Mouse (Mus musculus): ENCODE measurements around the gene Nr1i3. TPM values are rescaled to one million over a fixed set of nuclear protein-coding genes. Genes with fewer than 3 reads are reported as not detected.

The Nr1i3 gene
- total and polyA plus RNA-seq, 2 experiments from 2014 or later: 0.30 TPM; not detected in 1

- peaks cover 20% of the 10 kb centered on the region for H3K4me1 ChIP-seq (ENCODE audit: control insufficient read depth, insufficient read depth)
Measured at GRCm38 (mm10) chr1:171246709-171247452, 33.1 kb downstream of the Nr1i3 start.

GRCm38 (mm10) chr1:171247453-171247841 is 33.7 kb downstream of the Nr1i3 start:
- peaks cover 19% of the 10 kb centered on the region for H3K36me3 ChIP-seq (replicated peaks; ENCODE audit: control insufficient read depth, insufficient read depth, low read length)
- WGBS: 7% methylated on average over 13 of the region's 13 CpGs
- H3K27ac ChIP-seq (ENCODE audit: low read depth): peak overlapping the region; percentile 93
- H3K9me3 ChIP-seq (replicated peaks; ENCODE audit: control insufficient read depth, low read length): no peaks in the 10 kb centered on the region
- no peaks in the 10 kb centered on the region for H3K27me3 ChIP-seq (ENCODE audit: control insufficient read depth, insufficient read depth, low read length)
- DNase-seq (ENCODE audit: low spot score) (peak; percentile 32), ATAC-seq (ENCODE audit: insufficient read depth, low read depth) (no peak)
- peak overlapping the region; percentile 65 for H3K4me3 ChIP-seq (ENCODE audit: low read depth, low read length)
- peak overlapping the region; percentile 77 for H3K4me2 ChIP-seq (ENCODE audit: low read depth, low read length)
- H3K9ac ChIP-seq (replicated peaks; ENCODE audit: low read depth, low read length): peak overlapping the region; percentile 64
- TF ChIP-seq CTCF (IDR thresholded peaks at IDR 0.05; ENCODE audit: low read depth): no peak
- peaks cover 20% of the 10 kb centered on the region for H3K4me1 ChIP-seq (ENCODE audit: control insufficient read depth, insufficient read depth)

More at GRCm38 (mm10) chr1:171246709-171247452, 33.1 kb downstream of the Nr1i3 start:
- H3K4me3 ChIP-seq (ENCODE audit: low read depth, low read length): peak overlapping the region; percentile 65
- H3K36me3 ChIP-seq (replicated peaks; ENCODE audit: control insufficient read depth, insufficient read depth, low read length): peaks cover 25% of the 10 kb centered on the region
- H3K9me3 ChIP-seq (replicated peaks; ENCODE audit: control insufficient read depth, low read length): no peaks in the 10 kb centered on the region
- under 1% methylated on average over 40 of the region's 41 CpGs for WGBS
- DNase-seq (ENCODE audit: low spot score): peak; percentile 99
- peak overlapping the region; percentile 77 for H3K4me2 ChIP-seq (ENCODE audit: low read depth, low read length)
- H3K27me3 ChIP-seq (ENCODE audit: control insufficient read depth, insufficient read depth, low read length): no peaks in the 10 kb centered on the region
- peak overlapping the region; percentile 79 for H3K9ac ChIP-seq (replicated peaks; ENCODE audit: low read depth, low read length)
- peak; percentile 91 for ATAC-seq (ENCODE audit: insufficient read depth, low read depth)
- H3K27ac ChIP-seq (ENCODE audit: low read depth): peak overlapping the region; percentile 93
- TF ChIP-seq EP300 (IDR thresholded peaks at IDR 0.05; ENCODE audit: low read depth) (peak; percentile 84), CTCF (IDR thresholded peaks at IDR 0.05; ENCODE audit: low read depth) (peak; percentile 87)

GRCm38 (mm10) chr1:171247916-171248315 is 34.1 kb downstream of the Nr1i3 start:
- Histone ChIP-seq H3K36me3 (replicated peaks; ENCODE audit: control insufficient read depth, insufficient read depth, low read length) (peaks cover 14% of the 10 kb centered on the region), H3K9ac (replicated peaks; ENCODE audit: low read depth, low read length) (no peak overlapping the region; the same call in 1 of the 2 replicates), H3K9me3 (replicated peaks; ENCODE audit: control insufficient read depth, low read length) (no peaks in the 10 kb centered on the region), H3K4me3 (ENCODE audit: low read depth, low read length) (peak overlapping the region; percentile 65; the same call in 1 of the 2 replicates), H3K27me3 (ENCODE audit: control insufficient read depth, insufficient read depth, low read length) (no peaks in the 10 kb centered on the region), H3K27ac (ENCODE audit: low read depth) (peak overlapping the region; percentile 93), H3K4me1 (ENCODE audit: control insufficient read depth, insufficient read depth) (peaks cover 20% of the 10 kb centered on the region), H3K4me2 (ENCODE audit: low read depth, low read length) (peak overlapping the region; percentile 77)
- DNase-seq (ENCODE audit: low spot score) (no peak), ATAC-seq (ENCODE audit: insufficient read depth, low read depth) (no peak)
- TF ChIP-seq CTCF (IDR thresholded peaks at IDR 0.05; ENCODE audit: low read depth): no peak
- TF ChIP-seq EP300 (IDR thresholded peaks at IDR 0.05; ENCODE audit: low read depth): no peak
- 35% methylated on average over 4 of the region's 4 CpGs for WGBS

- ATAC-seq (ENCODE audit: insufficient read depth, low read depth) (no peak; the same call in 1 of the 2 replicates), DNase-seq (ENCODE audit: low spot score) (no peak)
- peak overlapping the region; percentile 93 for H3K27ac ChIP-seq (ENCODE audit: low read depth)
- H3K9me3 ChIP-seq (replicated peaks; ENCODE audit: control insufficient read depth, low read length): no peaks in the 10 kb centered on the region
- WGBS: 39% methylated on average over 3 of the region's 3 CpGs
- no peaks in the 10 kb centered on the region for H3K27me3 ChIP-seq (ENCODE audit: control insufficient read depth, insufficient read depth, low read length)
- peaks cover 8% of the 10 kb centered on the region for H3K36me3 ChIP-seq (replicated peaks; ENCODE audit: control insufficient read depth, insufficient read depth, low read length)
- 0 out of 2 replicates have a peak overlapping the region, but pooled peaks have one; percentile 11 for H3K4me2 ChIP-seq (ENCODE audit: low read depth, low read length)
- no peak overlapping the region for H3K4me3 ChIP-seq (ENCODE audit: low read depth, low read length)
- H3K9ac ChIP-seq (replicated peaks; ENCODE audit: low read depth, low read length): no peak overlapping the region
- H3K4me1 ChIP-seq (ENCODE audit: control insufficient read depth, insufficient read depth): peaks cover 20% of the 10 kb centered on the region
- TF ChIP-seq CTCF (IDR thresholded peaks at IDR 0.05; ENCODE audit: low read depth) (no peak), EP300 (IDR thresholded peaks at IDR 0.05; ENCODE audit: low read depth) (peak; percentile 74; the same call in 1 of the 2 replicates)
Measured at GRCm38 (mm10) chr1:171248386-171249226, 34.8 kb downstream of the Nr1i3 start.

GRCm38 (mm10) chr1:171249913-171250600 is 36.3 kb downstream of the Nr1i3 start, which contains the start of gene Adamts4:
Gene Adamts4 (plus strand): TSS chr1:171250421.
- 15% methylated on average over 5 of the region's 5 CpGs for WGBS

More at GRCm38 (mm10) chr1:171249913-171250600, 36.3 kb downstream of the Nr1i3 start, which contains the start of gene Adamts4:
- peak within 1 kb of the TSS; percentile 50 for H3K4me3 ChIP-seq (ENCODE audit: low read depth, low read length)
- H3K9ac ChIP-seq (replicated peaks; ENCODE audit: low read depth, low read length): peak within 1 kb of the TSS; percentile 53
- H3K36me3 ChIP-seq (replicated peaks; ENCODE audit: control insufficient read depth, insufficient read depth, low read length): peaks cover 5% of the 10 kb centered on the region; the same call in 1 of the 2 replicates
- H3K27me3 ChIP-seq (ENCODE audit: control insufficient read depth, insufficient read depth, low read length): no peaks in the 10 kb centered on the region
- H3K4me2 ChIP-seq (ENCODE audit: low read depth, low read length): peak within 1 kb of the TSS; percentile 65
- TF ChIP-seq EP300 (IDR thresholded peaks at IDR 0.05; ENCODE audit: low read depth): no peak
- TF ChIP-seq CTCF (IDR thresholded peaks at IDR 0.05; ENCODE audit: low read depth): no peak
- peak; percentile 58 for DNase-seq (ENCODE audit: low spot score)
- peak within 1 kb of the TSS; percentile 93 for H3K27ac ChIP-seq (ENCODE audit: low read depth)
- ATAC-seq (ENCODE audit: insufficient read depth, low read depth): no peak
- peaks cover 20% of the 10 kb centered on the region for H3K4me1 ChIP-seq (ENCODE audit: control insufficient read depth, insufficient read depth)
- no peaks in the 10 kb centered on the region for H3K9me3 ChIP-seq (replicated peaks; ENCODE audit: control insufficient read depth, low read length)

Data from heart, postnatal 0 days (tissue).